Mouse (Mus musculus) v-Abl transformed pro-B cells (cell line): ENCODE measurements around the gene Fndc10.
"Not testable (repeated sequence)": the region's sequence is repeated elsewhere in the genome, so short reads cannot be mapped to it uniquely, and the experiment has no call there.

Experiments
- in situ Hi-C, 2 experiments: fragments of 400-800 bp; cut with MboI; formaldehyde crosslinking; loops; one replicate each; pipeline ENCODE4 v1.15.1; 2025; ENCODE audit not compliant: unreplicated experiment in 2 of 2

Gene Fndc10

GRCm38 (mm10) chr4:155733267-155733666 lies 39.1 kb downstream of the Fndc10 start:
- in situ Hi-C loops: no loop called here

DNA sequence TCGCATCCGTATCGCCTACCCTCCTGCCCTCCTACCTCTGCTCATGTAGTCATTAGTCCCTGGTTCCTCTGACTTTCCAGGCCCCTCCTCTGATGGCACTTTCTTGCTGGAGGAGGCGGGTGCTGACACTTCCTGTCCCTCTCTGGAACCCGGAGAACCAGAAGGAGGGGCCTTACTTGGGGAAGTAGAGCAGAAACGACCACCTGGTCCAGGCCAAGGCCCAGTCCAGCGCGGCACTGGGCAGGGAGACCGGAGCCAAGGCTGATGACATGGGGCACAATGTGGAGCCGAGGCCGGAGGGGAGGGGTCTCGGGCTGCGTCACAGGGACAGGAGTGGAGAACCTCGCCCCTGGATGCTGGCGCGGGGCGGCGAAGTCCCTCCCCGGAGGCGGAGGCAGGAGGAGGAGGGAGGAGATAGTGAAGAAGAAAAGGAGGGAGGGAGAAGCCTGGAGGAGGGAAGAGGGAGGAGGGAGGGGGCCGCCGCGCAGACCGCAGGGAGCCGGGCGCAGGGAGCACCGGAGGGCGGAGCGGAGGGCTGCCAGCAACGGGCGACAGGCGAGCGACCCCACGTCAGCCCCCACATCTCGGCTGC lies 40.3 kb downstream of the Fndc10 start, which contains the start of gene Tmem240:
Tmem240 (plus strand) TSS at position 451 of the 592 bp plus-strand sequence.
- in situ Hi-C loops: no loop called here

GRCm38 (mm10) chr4:155734951-155735702 lies 41.0 kb downstream of the Fndc10 start:
- in situ Hi-C loops: no loop called here

DNA sequence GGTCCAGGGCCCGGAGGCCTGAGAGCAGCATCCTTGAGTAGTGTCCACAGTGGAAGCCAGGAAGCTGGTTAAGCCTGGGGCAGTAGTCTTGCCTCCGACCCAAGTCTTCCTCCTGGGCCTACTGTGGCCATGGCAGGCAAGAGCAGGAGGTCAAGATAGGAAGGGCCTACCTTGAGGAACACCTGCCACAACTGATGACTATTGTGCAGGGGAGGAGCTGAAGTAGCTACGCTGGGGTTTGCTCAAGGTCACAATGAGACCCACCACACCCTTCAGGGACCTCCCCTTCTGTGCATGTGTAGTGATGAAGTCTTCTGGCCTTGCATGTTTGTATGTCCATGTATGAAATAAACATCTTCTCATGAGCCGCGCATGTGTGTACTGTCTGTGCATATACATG lies 41.6 kb downstream of the Fndc10 start:
- in situ Hi-C loops: no loop called here

DNA sequence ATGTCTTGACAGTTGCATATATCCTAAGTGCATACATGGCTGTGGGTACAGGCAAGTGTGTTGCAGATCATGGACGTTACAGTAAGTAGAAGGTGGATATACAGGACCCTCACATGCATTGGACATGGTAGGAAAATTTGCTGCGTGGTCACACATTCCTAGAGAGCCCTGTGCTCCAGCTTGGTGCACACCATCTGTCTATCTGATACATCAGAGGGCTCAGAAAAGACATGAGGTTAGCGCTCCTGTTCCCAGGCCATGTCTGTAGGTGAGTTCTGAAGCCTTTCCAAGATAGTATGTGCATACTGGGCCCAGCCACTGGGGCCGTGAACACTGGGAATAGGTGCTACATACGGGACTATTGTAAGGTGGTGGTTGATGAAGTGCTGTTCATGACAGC lies 42.3 kb downstream of the Fndc10 start:
- in situ Hi-C loops: no loop called here

GRCm38 (mm10) chr4:155738262-155738661 lies 44.1 kb downstream of the Fndc10 start:
- in situ Hi-C loops: no loop called here

DNA sequence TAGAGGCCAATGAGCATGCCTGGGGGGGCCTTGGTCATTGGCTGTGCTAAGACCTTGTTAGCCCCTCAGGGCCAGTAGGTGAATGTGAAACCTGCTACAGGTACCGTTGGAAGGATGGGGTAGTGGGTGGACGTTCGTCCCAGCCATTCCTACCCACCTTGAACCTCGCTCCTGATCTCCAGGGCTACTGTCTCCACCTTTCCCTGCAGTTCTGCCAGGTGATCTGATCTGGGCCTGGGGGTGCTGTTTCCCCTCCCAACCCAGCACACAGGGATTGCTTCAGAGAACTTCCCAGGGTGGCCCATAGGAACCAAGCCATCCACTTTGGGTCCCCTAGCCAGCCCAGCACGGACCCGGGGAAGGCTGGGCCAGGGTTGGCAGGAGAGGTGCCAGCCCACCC lies 45.0 kb downstream of the Fndc10 start:
- in situ Hi-C loops: no loop called here

- in situ Hi-C loops: no loop called here
Observed at GRCm38 (mm10) chr4:155739741-155740636, 45.8 kb downstream of the Fndc10 start.

- in situ Hi-C loops: not testable (repeated sequence)
Observed at GRCm38 (mm10) chr4:155740681-155741080, 46.5 kb downstream of the Fndc10 start.

DNA sequence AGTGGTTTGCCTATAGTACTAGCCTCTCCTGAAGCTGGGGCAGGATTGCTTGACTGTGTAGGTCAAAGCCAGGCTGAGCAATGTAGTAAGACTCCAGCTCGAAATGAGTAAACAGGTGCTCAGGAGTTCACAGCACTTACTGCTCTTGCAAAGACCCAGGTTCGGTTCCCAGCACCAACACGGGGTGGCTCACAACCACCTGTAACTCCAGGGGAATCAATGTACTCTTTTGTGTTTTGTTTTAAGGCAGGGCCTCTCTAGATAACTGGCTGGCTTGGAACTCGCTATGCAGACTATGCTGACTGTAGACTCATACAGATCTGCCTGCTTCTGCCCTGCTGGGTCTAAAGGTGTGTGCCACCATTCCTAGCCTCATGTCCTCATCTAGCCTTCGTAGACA lies 48.5 kb downstream of the Fndc10 start:
- in situ Hi-C loops: no loop called here

DNA sequence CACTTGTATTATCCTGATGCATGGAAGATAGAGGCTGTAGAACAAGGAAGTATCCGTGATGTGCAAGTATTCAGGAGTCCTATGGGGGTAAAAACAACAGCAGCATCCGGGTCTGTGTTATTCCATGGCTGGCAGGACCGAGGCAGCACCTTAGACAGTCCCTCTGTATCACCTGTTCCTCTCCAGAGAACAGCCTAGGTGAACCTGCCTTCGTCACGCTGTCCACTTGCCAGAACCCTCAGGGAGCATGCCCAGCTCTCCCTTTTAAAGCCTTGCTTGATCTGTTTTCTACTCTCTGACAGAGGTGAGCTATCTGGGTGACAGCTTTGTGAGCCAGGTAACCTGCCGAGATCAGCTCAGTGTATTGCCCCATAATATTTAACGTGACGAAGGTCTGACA lies 50.3 kb downstream of the Fndc10 start:
- in situ Hi-C loops: no loop called here

DNA sequence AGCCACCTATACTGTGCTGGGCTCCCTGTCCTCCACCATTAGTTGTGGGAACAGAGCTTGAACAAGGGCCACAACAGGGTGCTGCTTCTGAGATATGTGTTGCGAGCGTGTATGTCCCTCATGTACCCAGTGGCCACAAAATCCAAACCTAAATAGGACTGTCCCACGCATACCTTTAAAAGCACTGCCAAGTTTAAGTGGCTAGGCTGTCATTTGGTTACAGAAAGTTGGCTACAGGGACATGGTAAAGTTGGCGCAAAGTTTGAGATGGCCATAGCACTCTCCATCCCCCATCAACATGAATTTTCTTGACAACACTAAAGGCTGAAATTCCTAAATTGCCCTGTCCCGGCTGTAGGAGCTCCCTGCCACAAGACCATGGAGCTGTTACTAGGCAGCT lies 51.0 kb downstream of the Fndc10 start:
- in situ Hi-C loops: no loop called here
